Mouse (Mus musculus): ENCODE measurements around the gene Crlf1. TPM values are rescaled to one million over a fixed set of nuclear protein-coding genes. Genes with fewer than 3 reads are reported as not detected.

Gene Crlf1
- polyA plus RNA-seq, 1 experiment from 2014 or later = 3.4 TPM

GRCm38 (mm10) chr8:70519606-70520005 lies 26.6 kb downstream of the Crlf1 start:
- peaks cover 11% of the 10 kb centered on the region; the same call in 1 of the 2 replicates for H3K4me1 ChIP-seq (ENCODE audit: control insufficient read depth, insufficient read depth, low read length)
- 58% methylated on average over 2 of the region's 2 CpGs for WGBS
- no peak overlapping the region for H3K27ac ChIP-seq (ENCODE audit: low read length)
- no peak for ATAC-seq (ENCODE audit: insufficient read depth, low FRiP score)
- no peaks in the 10 kb centered on the region for H3K9me3 ChIP-seq (replicated peaks; ENCODE audit: control insufficient read depth, low read length)
- no peaks in the 10 kb centered on the region for H3K27me3 ChIP-seq (ENCODE audit: control insufficient read depth, insufficient read depth, low read length)
- H3K4me3 ChIP-seq (replicated peaks; ENCODE audit: low read length) = no peak overlapping the region
- H3K36me3 ChIP-seq (ENCODE audit: control insufficient read depth, insufficient read depth, low read length) = no peaks in the 10 kb centered on the region
- H3K9ac ChIP-seq (ENCODE audit: low read length) = no peak overlapping the region
- no peak overlapping the region for H3K4me2 ChIP-seq (ENCODE audit: low read depth, low read length)

GRCm38 (mm10) chr8:70522592-70523403 lies 29.8 kb downstream of the Crlf1 start:
- Histone ChIP-seq H3K4me2 (ENCODE audit: low read depth, low read length) (peak overlapping the region; percentile 80), H3K9ac (ENCODE audit: low read length) (peak overlapping the region; percentile 95), H3K27ac (ENCODE audit: low read length) (peak overlapping the region; percentile 94), H3K9me3 (replicated peaks; ENCODE audit: control insufficient read depth, low read length) (no peaks in the 10 kb centered on the region), H3K27me3 (ENCODE audit: control insufficient read depth, insufficient read depth, low read length) (no peaks in the 10 kb centered on the region), H3K4me1 (ENCODE audit: control insufficient read depth, insufficient read depth, low read length) (peaks cover 14% of the 10 kb centered on the region), H3K4me3 (replicated peaks; ENCODE audit: low read length) (peak overlapping the region; percentile 86), H3K36me3 (ENCODE audit: control insufficient read depth, insufficient read depth, low read length) (no peaks in the 10 kb centered on the region)
- ATAC-seq (ENCODE audit: insufficient read depth, low FRiP score) = peak; percentile 84
- WGBS = under 1% methylated on average over 51 of the region's 51 CpGs

- H3K9ac ChIP-seq (ENCODE audit: low read length) = peak overlapping the region; percentile 98
- peaks cover 15% of the 10 kb centered on the region; the same call in 1 of the 2 replicates for H3K36me3 ChIP-seq (ENCODE audit: control insufficient read depth, insufficient read depth, low read length)
- H3K27ac ChIP-seq (ENCODE audit: low read length) = peak overlapping the region; percentile 78
- under 1% methylated on average over 8 of the region's 8 CpGs for WGBS
- ATAC-seq (ENCODE audit: insufficient read depth, low FRiP score) = no peak
- peak overlapping the region; percentile 78 for H3K4me2 ChIP-seq (ENCODE audit: low read depth, low read length)
- H3K9me3 ChIP-seq (replicated peaks; ENCODE audit: control insufficient read depth, low read length) = no peaks in the 10 kb centered on the region
- H3K4me3 ChIP-seq (replicated peaks; ENCODE audit: low read length) = peak overlapping the region; percentile 93
- H3K4me1 ChIP-seq (ENCODE audit: control insufficient read depth, insufficient read depth, low read length) = peaks cover 24% of the 10 kb centered on the region
- H3K27me3 ChIP-seq (ENCODE audit: control insufficient read depth, insufficient read depth, low read length) = no peaks in the 10 kb centered on the region
These were observed 34.2 kb downstream of the Crlf1 start for GRCm38 (mm10) chr8:70527111-70527511.

- H3K9ac ChIP-seq (ENCODE audit: low read length) = peak within 1 kb of the TSS; percentile 98
- H3K9me3 ChIP-seq (replicated peaks; ENCODE audit: control insufficient read depth, low read length) = no peaks in the 10 kb centered on the region
- peak; percentile 91 for ATAC-seq (ENCODE audit: insufficient read depth, low FRiP score)
- peak within 1 kb of the TSS; percentile 93 for H3K4me3 ChIP-seq (replicated peaks; ENCODE audit: low read length)
- H3K27ac ChIP-seq (ENCODE audit: low read length) = peak within 1 kb of the TSS; percentile 86
- H3K36me3 ChIP-seq (ENCODE audit: control insufficient read depth, insufficient read depth, low read length) = peaks cover 20% of the 10 kb centered on the region; the same call in 1 of the 2 replicates
- H3K4me2 ChIP-seq (ENCODE audit: low read depth, low read length) = peak within 1 kb of the TSS; percentile 78
- no peaks in the 10 kb centered on the region for H3K27me3 ChIP-seq (ENCODE audit: control insufficient read depth, insufficient read depth, low read length)
- peaks cover 21% of the 10 kb centered on the region for H3K4me1 ChIP-seq (ENCODE audit: control insufficient read depth, insufficient read depth, low read length)
- under 1% methylated on average over 44 of the region's 61 CpGs for WGBS
These were observed 34.7 kb downstream of the Crlf1 start, which contains the start of the genes Fkbp8 and Kxd1 for GRCm38 (mm10) chr8:70527512-70528181. TSS of gene Fkbp8 (plus strand) at chr8:70527724. TSS of gene Kxd1 (minus strand) at chr8:70527956.

GRCm38 (mm10) chr8:70528182-70528797 lies 35.3 kb downstream of the Crlf1 start:
- H3K9me3 ChIP-seq (replicated peaks; ENCODE audit: control insufficient read depth, low read length) = no peaks in the 10 kb centered on the region
- peak overlapping the region; percentile 86 for H3K27ac ChIP-seq (ENCODE audit: low read length)
- peak overlapping the region; percentile 98 for H3K9ac ChIP-seq (ENCODE audit: low read length)
- peaks cover 23% of the 10 kb centered on the region; the same call in 1 of the 2 replicates for H3K36me3 ChIP-seq (ENCODE audit: control insufficient read depth, insufficient read depth, low read length)
- ATAC-seq (ENCODE audit: insufficient read depth, low FRiP score) = no peak
- no peaks in the 10 kb centered on the region for H3K27me3 ChIP-seq (ENCODE audit: control insufficient read depth, insufficient read depth, low read length)
- H3K4me1 ChIP-seq (ENCODE audit: control insufficient read depth, insufficient read depth, low read length) = peaks cover 19% of the 10 kb centered on the region
- H3K4me3 ChIP-seq (replicated peaks; ENCODE audit: low read length) = peak overlapping the region; percentile 93
- peak overlapping the region; percentile 74 for H3K4me2 ChIP-seq (ENCODE audit: low read depth, low read length)
- 24% methylated on average over 13 of the region's 13 CpGs for WGBS

GRCm38 (mm10) chr8:70529299-70529698 lies 36.3 kb downstream of the Crlf1 start:
- 78% methylated on average over 5 of the region's 5 CpGs for WGBS
- no peak overlapping the region for H3K4me3 ChIP-seq (replicated peaks; ENCODE audit: low read length)
- peak overlapping the region; percentile 28; the same call in 1 of the 2 replicates for H3K9ac ChIP-seq (ENCODE audit: low read length)
- peaks cover 14% of the 10 kb centered on the region for H3K4me1 ChIP-seq (ENCODE audit: control insufficient read depth, insufficient read depth, low read length)
- peaks cover 23% of the 10 kb centered on the region; the same call in 1 of the 2 replicates for H3K36me3 ChIP-seq (ENCODE audit: control insufficient read depth, insufficient read depth, low read length)
- H3K4me2 ChIP-seq (ENCODE audit: low read depth, low read length) = no peak overlapping the region
- H3K27ac ChIP-seq (ENCODE audit: low read length) = no peak overlapping the region
- no peaks in the 10 kb centered on the region for H3K9me3 ChIP-seq (replicated peaks; ENCODE audit: control insufficient read depth, low read length)
- ATAC-seq (ENCODE audit: insufficient read depth, low FRiP score) = no peak
- no peaks in the 10 kb centered on the region for H3K27me3 ChIP-seq (ENCODE audit: control insufficient read depth, insufficient read depth, low read length)

- 92% methylated on average over 3 of the region's 3 CpGs for WGBS
- Histone ChIP-seq H3K4me3 (replicated peaks; ENCODE audit: low read length) (no peak overlapping the region), H3K4me1 (ENCODE audit: control insufficient read depth, insufficient read depth, low read length) (peaks cover 14% of the 10 kb centered on the region), H3K9ac (ENCODE audit: low read length) (no peak overlapping the region), H3K27ac (ENCODE audit: low read length) (no peak overlapping the region), H3K4me2 (ENCODE audit: low read depth, low read length) (no peak overlapping the region), H3K36me3 (ENCODE audit: control insufficient read depth, insufficient read depth, low read length) (peaks cover 23% of the 10 kb centered on the region; the same call in 1 of the 2 replicates), H3K9me3 (replicated peaks; ENCODE audit: control insufficient read depth, low read length) (no peaks in the 10 kb centered on the region), H3K27me3 (ENCODE audit: control insufficient read depth, insufficient read depth, low read length) (no peaks in the 10 kb centered on the region)
- ATAC-seq (ENCODE audit: insufficient read depth, low FRiP score) = no peak
These were observed 36.8 kb downstream of the Crlf1 start for GRCm38 (mm10) chr8:70529741-70530161.

- Histone ChIP-seq H3K36me3 (ENCODE audit: control insufficient read depth, insufficient read depth, low read length) (peaks cover 27% of the 10 kb centered on the region; the same call in 1 of the 2 replicates), H3K4me1 (ENCODE audit: control insufficient read depth, insufficient read depth, low read length) (peaks cover 14% of the 10 kb centered on the region)
These were observed 37.4 kb downstream of the Crlf1 start for GRCm38 (mm10) chr8:70530314-70530713.

More at GRCm38 (mm10) chr8:70530314-70530713, 37.4 kb downstream of the Crlf1 start:
- Histone ChIP-seq H3K4me3 (replicated peaks; ENCODE audit: low read length) (no peak overlapping the region), H3K9me3 (replicated peaks; ENCODE audit: control insufficient read depth, low read length) (no peaks in the 10 kb centered on the region), H3K4me2 (ENCODE audit: low read depth, low read length) (no peak overlapping the region), H3K9ac (ENCODE audit: low read length) (no peak overlapping the region), H3K27me3 (ENCODE audit: control insufficient read depth, insufficient read depth, low read length) (no peaks in the 10 kb centered on the region), H3K27ac (ENCODE audit: low read length) (no peak overlapping the region)
- ATAC-seq (ENCODE audit: insufficient read depth, low FRiP score) = no peak
- 90% methylated on average over 2 of the region's 2 CpGs for WGBS
